Mouse (Mus musculus) left cerebral cortex, postnatal 4 days (tissue): ENCODE data around the gene Dock2. TPM values are rescaled to one million over a fixed set of nuclear protein-coding genes. Genes with fewer than 3 reads are reported as not detected.
"Not testable (repeated sequence)": the region's sequence is repeated elsewhere in the genome, so short reads cannot be mapped to it uniquely, and the experiment has no call there.

Experiments
- DNase-seq: peaks from one replicate; pipeline ENCODE4 v3.0.0-alpha.2; 2022
- intact Hi-C: fragments of 180-260 bp; cut with DNase I; formaldehyde crosslinking; loops from one replicate; pipeline ENCODE4 v1.15.1; 2025
- total RNA-seq, 2 experiments: library from RNA; stranded (reverse); gene quantifications; 2 replicates each; pipeline ENCODE4 v1.2.3; 2021

Dock2 gene
- 1 to 10 TPM; 1.6 to 1.7 TPM for total RNA-seq

DNA sequence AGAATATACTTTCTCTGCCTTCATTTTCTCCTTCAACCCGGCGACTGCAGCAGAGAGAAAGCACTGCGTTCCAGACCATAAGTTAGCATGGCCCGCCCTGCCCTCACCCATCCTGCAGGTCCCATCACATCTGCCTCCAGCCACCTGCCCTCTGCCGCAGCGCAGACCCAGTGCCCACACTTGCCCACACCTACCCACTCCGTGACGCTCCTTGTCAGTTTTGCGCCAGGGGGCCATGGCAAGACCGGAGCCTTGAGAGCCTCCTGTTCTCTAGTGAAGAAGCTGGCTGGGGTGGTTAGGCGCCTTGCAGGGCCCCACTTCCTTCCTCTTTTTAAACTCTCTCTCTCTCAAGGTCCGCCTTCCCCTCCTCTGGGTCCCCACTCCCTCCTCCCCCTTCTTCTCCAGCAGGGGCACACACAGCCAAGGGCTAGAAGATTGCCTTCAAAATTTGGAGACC, at the start of gene Dock2:
Gene Dock2 (minus strand): TSS at position 306 of the 457 bp plus-strand sequence.
- no peak for DNase-seq
- intact Hi-C loops: no loop called here

DNA sequence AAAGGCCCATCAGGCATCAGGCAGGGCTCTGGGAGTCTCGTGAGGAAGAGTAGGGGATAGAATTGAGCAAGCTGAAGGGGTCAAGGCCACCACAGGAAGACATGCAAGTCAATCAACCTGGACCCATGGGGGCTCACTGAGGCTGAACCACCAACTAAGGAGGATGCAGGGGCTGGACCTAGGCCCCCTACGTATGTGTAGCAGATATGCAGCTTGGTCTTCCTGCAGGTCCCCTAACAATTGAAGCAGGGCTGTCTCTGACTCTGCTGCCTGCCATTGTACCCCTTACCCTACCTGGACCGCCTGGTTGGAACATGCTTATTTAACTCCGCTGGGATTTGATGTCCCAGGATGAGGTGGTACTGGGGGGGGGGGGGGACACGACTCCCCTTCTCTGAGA, 49.0 kb upstream of the Dock2 start:
- DNase-seq: no peak
- intact Hi-C loops: no loop called here

DNA sequence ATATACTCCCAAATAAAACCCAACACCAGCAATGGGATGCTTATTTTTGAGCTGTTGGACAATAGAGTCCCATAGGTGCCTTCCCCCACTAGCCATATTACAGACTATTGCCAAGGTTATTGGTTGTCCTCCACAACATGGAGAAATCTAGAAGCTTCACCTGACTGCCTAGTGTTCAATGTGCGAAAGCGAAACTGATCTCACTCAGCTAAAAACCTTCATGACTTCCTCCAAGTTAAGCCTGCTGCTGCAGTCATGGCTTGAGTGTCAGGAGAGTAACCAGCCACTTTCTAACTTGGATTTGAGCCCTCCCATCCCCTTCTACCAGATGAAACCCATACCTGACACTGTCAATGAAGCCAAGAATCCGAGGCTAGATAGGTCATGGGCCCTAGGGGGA, 44.1 kb upstream of the Dock2 start:
- intact Hi-C loops: no loop called here
- no peak for DNase-seq

GRCm38 (mm10) chr11:34826940-34827339, 43.2 kb upstream of the Dock2 start:
- intact Hi-C loops: no loop called here
- DNase-seq: no peak

GRCm38 (mm10) chr11:34824791-34825190, 41.1 kb upstream of the Dock2 start:
- intact Hi-C loops: no loop called here

GRCm38 (mm10) chr11:34814767-34815166, 31.1 kb upstream of the Dock2 start:
- DNase-seq: no peak
- intact Hi-C loops: loop anchor here (10.0 kb wide), 2 partner anchors 500 to 670 kb away; partner anchors contain the start of gene Fam196b

More at GRCm38 (mm10) chr11:34824791-34825190, 41.1 kb upstream of the Dock2 start:
- DNase-seq: no peak

- intact Hi-C loops: loop anchor here (10.0 kb wide), 2 partner anchors 500 to 670 kb away; partner anchors contain the start of gene Fam196b
- DNase-seq: no peak
These were observed 30.6 kb upstream of the Dock2 start for GRCm38 (mm10) chr11:34814319-34814718.

- peak; percentile 23 for DNase-seq
- intact Hi-C loops: loop anchor here (10.0 kb wide), 1 partner anchor 570 kb away; no protein-coding TSS in a partner anchor
These were observed 21.3 kb upstream of the Dock2 start for GRCm38 (mm10) chr11:34805026-34805425.

- intact Hi-C loops: not testable (repeated sequence)
These were observed 14.4 kb upstream of the Dock2 start for GRCm38 (mm10) chr11:34798066-34798465.

DNA sequence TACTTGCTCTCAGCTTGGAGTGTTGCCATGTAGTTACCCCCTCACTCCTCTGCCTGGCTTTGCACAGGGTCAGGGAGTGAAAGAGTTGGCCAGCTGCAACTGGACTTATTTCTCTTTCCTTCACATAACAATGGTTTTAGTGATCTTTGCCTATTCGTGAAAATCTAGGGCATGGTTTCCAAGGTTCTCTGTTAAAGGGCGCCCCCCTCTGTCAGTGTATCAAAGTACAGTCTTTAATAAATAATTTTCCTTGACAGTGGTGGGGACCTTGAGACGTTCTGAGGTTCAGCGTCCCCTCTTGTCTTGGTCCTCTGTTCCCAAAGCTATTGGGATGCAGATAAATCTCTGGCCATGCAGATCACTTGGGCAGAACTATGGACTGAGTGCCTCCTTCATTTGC, 12.4 kb upstream of the Dock2 start:
- intact Hi-C loops: no loop called here
- DNase-seq: no peak

More at GRCm38 (mm10) chr11:34798066-34798465, 14.4 kb upstream of the Dock2 start:
- not testable (repeated sequence) for DNase-seq

DNA sequence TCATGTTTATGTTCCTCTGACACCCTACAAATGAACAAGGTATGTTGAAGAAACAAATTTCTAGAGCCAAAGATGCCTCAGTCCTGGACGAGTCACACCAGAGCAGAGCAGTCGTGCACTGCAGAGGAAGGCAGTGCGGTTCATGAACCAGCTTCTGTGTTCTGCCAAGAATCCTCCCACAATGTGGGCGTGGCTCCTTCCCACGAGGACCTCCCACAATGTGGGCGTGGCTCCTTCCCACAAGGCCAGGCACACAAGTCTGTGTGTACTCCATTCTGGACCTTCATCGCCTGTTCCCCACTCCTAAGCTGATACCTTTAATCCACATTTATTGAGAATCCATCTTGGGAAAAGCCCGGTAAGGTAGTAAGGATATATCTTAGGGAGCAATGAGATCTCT, 8.2 kb upstream of the Dock2 start:
- intact Hi-C loops: no loop called here
- DNase-seq: no peak

DNA sequence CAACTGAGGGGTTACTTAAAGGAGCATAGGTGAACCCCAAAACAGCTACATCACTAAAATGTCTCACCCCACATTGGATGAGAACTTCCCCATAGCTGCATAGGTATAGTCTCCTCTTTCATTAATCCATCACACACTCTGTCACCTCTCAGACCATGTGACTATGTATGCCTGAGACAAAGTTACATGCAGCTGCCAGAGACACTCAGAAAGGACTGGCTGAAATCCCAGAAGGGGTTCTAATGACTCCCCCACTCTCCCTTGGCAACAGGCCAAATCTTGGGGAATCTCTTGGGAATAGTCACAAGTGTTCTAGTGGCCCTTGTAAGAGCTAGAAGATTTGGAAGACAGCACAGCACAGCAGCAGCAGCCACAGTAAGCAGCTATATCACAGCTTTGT, 1.2 kb upstream of the Dock2 start:
- peak; percentile 16 for DNase-seq
- intact Hi-C loops: no loop called here

- intact Hi-C loops: no loop called here
- no peak for DNase-seq
These were observed 919 bp downstream of the Dock2 start for GRCm38 (mm10) chr11:34782516-34783430.

GRCm38 (mm10) chr11:34780786-34781185, 2.9 kb downstream of the Dock2 start:
- DNase-seq: no peak
- intact Hi-C loops: no loop called here

DNA sequence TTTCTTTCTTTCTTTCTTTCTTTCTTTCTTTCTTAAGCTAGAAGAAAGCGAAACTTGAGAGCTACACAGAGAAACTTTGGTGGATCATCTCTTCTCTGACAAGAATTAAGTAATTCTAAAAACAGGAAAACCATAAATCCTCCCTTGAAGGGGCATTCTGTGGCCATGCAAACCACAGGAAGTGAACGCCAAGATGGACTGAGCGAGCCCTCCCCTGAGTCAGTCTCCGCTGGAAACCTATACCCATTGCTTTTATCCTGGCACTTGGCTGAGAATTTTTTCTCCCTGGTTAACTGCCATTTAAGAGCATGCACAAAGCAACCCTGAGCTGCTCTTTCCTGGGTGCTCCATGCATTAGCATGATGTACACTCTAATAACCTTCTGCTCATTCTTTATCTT, 3.7 kb downstream of the Dock2 start:
- no peak for DNase-seq
- intact Hi-C loops: no loop called here

- no peak for DNase-seq
- intact Hi-C loops: no loop called here
These were observed 5.3 kb downstream of the Dock2 start for GRCm38 (mm10) chr11:34778351-34778750.

- no peak for DNase-seq
- intact Hi-C loops: no loop called here
These were observed 6.2 kb downstream of the Dock2 start for GRCm38 (mm10) chr11:34777529-34777928.

DNA sequence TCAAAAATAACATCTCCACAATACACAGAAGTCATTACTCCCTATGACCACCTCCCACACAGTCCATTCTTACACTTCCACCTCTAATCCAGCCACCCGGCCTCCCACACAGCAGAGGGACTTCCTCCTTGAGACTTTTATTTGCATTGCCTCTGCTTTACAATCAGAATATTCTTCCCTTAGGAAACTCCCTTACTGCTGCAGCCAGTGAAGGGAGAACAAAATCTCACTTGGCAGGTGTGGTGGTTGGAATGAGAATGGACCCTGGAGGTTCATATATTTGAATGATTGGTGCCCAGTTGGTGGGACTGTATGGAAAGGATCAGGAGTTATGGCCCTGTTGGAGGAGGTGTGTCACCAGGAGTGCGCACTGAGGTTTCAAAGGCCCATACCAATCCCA, 7.6 kb downstream of the Dock2 start:
- intact Hi-C loops: no loop called here

DNA sequence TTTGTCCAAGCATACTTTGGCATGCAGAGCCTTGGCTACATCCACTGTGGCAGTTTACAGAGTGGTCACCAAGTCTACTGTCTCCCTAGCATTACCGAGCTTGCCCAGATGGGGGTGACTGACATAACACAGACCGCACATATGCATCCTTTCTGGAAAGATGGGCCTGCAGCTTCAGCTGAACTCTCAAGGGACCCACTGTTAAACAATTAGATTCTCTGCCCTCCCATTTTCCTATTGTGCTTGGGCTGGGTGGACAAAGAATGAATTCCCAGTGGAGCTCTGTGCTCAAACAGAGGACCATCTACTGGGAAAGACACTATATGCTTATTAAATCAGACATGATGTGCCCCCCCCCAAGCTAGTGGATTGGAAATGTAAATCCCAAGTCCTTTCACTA, 9.1 kb downstream of the Dock2 start:
- intact Hi-C loops: no loop called here
- DNase-seq: no peak

More for the DNA sequence above, 7.6 kb downstream of the Dock2 start:
- no peak for DNase-seq

DNA sequence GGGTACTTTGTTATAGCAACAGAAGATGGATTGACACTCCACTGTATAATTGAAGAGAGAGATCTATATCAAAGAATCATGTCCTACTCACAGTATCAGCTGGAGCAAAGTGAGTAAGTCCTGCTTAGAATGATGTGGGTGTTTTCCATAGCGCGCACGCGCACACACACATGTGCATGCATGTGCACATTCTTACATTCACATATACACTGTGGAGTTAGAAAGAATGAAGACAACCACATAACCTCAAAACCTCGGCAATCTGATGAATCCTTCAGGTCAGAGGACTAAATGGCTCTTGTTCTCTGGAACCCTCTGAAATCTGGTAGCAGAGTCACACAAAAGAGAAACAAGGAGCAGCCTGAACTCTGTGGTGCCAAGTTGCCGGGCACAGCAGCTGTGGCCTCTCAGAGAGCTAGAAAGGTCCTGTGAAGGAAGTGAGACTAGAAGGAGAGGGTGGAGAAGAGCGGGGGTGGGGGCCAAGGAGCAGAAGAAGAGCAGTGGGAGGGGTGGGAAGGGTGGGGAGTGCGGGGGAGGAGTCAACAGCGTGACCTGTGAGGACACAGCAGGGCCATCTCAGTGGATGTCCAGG, 10.3 kb downstream of the Dock2 start:
- no peak for DNase-seq
- intact Hi-C loops: no loop called here

DNA sequence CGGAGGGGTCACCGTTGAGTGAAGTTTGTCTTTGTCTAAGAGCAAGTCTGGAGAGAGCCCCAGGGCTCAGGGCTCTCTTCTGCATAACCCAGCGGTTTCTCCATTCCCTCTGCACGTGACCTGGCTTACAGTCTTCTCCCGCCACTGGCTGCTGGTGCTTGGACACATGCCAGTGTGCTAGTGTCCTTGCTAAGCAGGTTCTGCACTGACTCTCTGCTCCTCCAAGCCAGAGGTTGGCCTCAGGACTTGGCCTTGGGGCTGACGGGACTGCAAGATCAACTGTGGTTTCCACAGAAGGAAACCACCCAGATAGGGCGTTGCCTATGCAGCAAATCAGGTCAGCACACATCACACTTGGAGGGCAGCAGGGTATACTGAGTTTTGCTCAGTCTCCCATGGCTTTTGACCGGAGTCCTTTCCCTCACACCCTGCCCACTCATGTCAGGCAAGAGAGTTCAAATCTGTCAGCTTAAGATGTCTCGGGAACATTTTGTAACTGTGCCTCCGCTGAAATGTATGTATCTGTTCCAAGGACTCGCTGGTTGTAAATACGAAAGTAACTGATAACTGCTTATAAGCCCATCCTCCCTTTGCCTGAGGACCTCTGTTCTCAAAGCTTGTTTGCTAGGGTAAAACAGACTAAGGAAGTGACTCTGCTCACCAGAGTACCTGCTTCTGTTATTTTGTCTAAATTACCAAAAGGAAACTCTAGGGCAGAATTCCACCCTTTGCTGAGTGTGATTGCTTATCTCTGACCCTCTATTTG, 12.3 kb downstream of the Dock2 start:
- intact Hi-C loops: no loop called here
- DNase-seq: peak; percentile 34
